Mouse (Mus musculus): Measurements from ENCODE around the gene Olfr1290. TPM values are rescaled to one million over a fixed set of nuclear protein-coding genes. Genes with fewer than 3 reads are reported as not detected.

Olfr1290 gene
- polyA plus RNA-seq (2015; fragmentation: Nextera tagmentation; extraction: Ambion mirVana) = not detected in 2 replicates

- ATAC-seq (ENCODE audit: low FRiP score, low TSS enrichment) = no peak
- no peaks in the 10 kb centered on the region for H3K27me3 ChIP-seq (ENCODE audit: insufficient read depth, low read length)
- 80% methylated on average over 5 of the region's 5 CpGs for WGBS
- no peaks in the 10 kb centered on the region for H3K9me3 ChIP-seq (ENCODE audit: low read length)
- H3K36me3 ChIP-seq (ENCODE audit: insufficient read depth, low read length) = no peaks in the 10 kb centered on the region
- H3K9ac ChIP-seq (replicated peaks; ENCODE audit: low read length) = no peak within 1 kb of the TSS
- H3K4me2 ChIP-seq (replicated peaks; ENCODE audit: low read depth, low read length) = no peak within 1 kb of the TSS
- H3K4me3 ChIP-seq (ENCODE audit: low read length) = no peak within 1 kb of the TSS
- H3K4me1 ChIP-seq (ENCODE audit: insufficient read depth, low read length) = no peaks in the 10 kb centered on the region
- no peak within 1 kb of the TSS for H3K27ac ChIP-seq (ENCODE audit: low read length)
Observed at GRCm38 (mm10) chr2:111493729-111494128, at the start of gene Olfr1290. TSS of gene Olfr1290 (minus strand) at chr2:111493829.

- no peak within 1 kb of the TSS for H3K4me3 ChIP-seq (ENCODE audit: low read length)
- no peaks in the 10 kb centered on the region for H3K4me1 ChIP-seq (ENCODE audit: insufficient read depth, low read length)
- no peaks in the 10 kb centered on the region for H3K36me3 ChIP-seq (ENCODE audit: insufficient read depth, low read length)
- no peaks in the 10 kb centered on the region for H3K9me3 ChIP-seq (ENCODE audit: low read length)
- ATAC-seq (ENCODE audit: low FRiP score, low TSS enrichment) = no peak
- H3K27me3 ChIP-seq (ENCODE audit: insufficient read depth, low read length) = no peaks in the 10 kb centered on the region
- H3K9ac ChIP-seq (replicated peaks; ENCODE audit: low read length) = no peak within 1 kb of the TSS
- 56% methylated on average over 1 of the region's 1 CpGs for WGBS
- H3K27ac ChIP-seq (ENCODE audit: low read length) = no peak within 1 kb of the TSS
- H3K4me2 ChIP-seq (replicated peaks; ENCODE audit: low read depth, low read length) = no peak within 1 kb of the TSS
Observed at GRCm38 (mm10) chr2:111540191-111540590, 46.6 kb upstream of the Olfr1290 start, which contains the start of gene Olfr1294. TSS of gene Olfr1294 (minus strand) at chr2:111540291.

GRCm38 (mm10) chr2:111524903-111525302 lies 31.3 kb upstream of the Olfr1290 start, which contains the start of gene Olfr1293-ps:
TSS of gene Olfr1293-ps (plus strand) at chr2:111525203.
- H3K4me3 ChIP-seq (ENCODE audit: low read length) = no peak within 1 kb of the TSS
- H3K36me3 ChIP-seq (ENCODE audit: insufficient read depth, low read length) = no peaks in the 10 kb centered on the region
- no peak within 1 kb of the TSS for H3K9ac ChIP-seq (replicated peaks; ENCODE audit: low read length)
- H3K4me2 ChIP-seq (replicated peaks; ENCODE audit: low read depth, low read length) = no peak within 1 kb of the TSS
- H3K9me3 ChIP-seq (ENCODE audit: low read length) = peaks cover 3% of the 10 kb centered on the region; the same call in 1 of the 2 replicates
- H3K27me3 ChIP-seq (ENCODE audit: insufficient read depth, low read length) = no peaks in the 10 kb centered on the region
- no peak within 1 kb of the TSS for H3K27ac ChIP-seq (ENCODE audit: low read length)
- WGBS = 80% methylated on average over 1 of the region's 1 CpGs
- no peak for ATAC-seq (ENCODE audit: low FRiP score, low TSS enrichment)
- no peaks in the 10 kb centered on the region for H3K4me1 ChIP-seq (ENCODE audit: insufficient read depth, low read length)

- H3K4me2 ChIP-seq (replicated peaks; ENCODE audit: low read depth, low read length) = no peak overlapping the region
- H3K4me3 ChIP-seq (ENCODE audit: low read length) = no peak overlapping the region
- no peak for ATAC-seq (ENCODE audit: low FRiP score, low TSS enrichment)
- WGBS = 90% methylated on average over 10 of the region's 10 CpGs
- no peak overlapping the region for H3K27ac ChIP-seq (ENCODE audit: low read length)
- H3K9ac ChIP-seq (replicated peaks; ENCODE audit: low read length) = no peak overlapping the region
- H3K36me3 ChIP-seq (ENCODE audit: insufficient read depth, low read length) = no peaks in the 10 kb centered on the region
- no peaks in the 10 kb centered on the region for H3K27me3 ChIP-seq (ENCODE audit: insufficient read depth, low read length)
- H3K9me3 ChIP-seq (ENCODE audit: low read length) = peaks cover 8% of the 10 kb centered on the region
- no peaks in the 10 kb centered on the region for H3K4me1 ChIP-seq (ENCODE audit: insufficient read depth, low read length)
Observed at GRCm38 (mm10) chr2:111517451-111517850, 23.8 kb upstream of the Olfr1290 start.

- Histone ChIP-seq H3K9ac (replicated peaks; ENCODE audit: low read length) (no peak within 1 kb of the TSS), H3K9me3 (ENCODE audit: low read length) (no peaks in the 10 kb centered on the region), H3K4me2 (replicated peaks; ENCODE audit: low read depth, low read length) (no peak within 1 kb of the TSS), H3K4me3 (ENCODE audit: low read length) (no peak within 1 kb of the TSS), H3K27ac (ENCODE audit: low read length) (no peak within 1 kb of the TSS), H3K27me3 (ENCODE audit: insufficient read depth, low read length) (no peaks in the 10 kb centered on the region), H3K4me1 (ENCODE audit: insufficient read depth, low read length) (no peaks in the 10 kb centered on the region), H3K36me3 (ENCODE audit: insufficient read depth, low read length) (no peaks in the 10 kb centered on the region)
- no peak for ATAC-seq (ENCODE audit: low FRiP score, low TSS enrichment)
- WGBS = 88% methylated on average over 3 of the region's 3 CpGs
Observed at GRCm38 (mm10) chr2:111496880-111497279, 3.3 kb upstream of the Olfr1290 start, which contains the start of gene Olfr1291-ps1. TSS of gene Olfr1291-ps1 (plus strand) at chr2:111497180.

GRCm38 (mm10) chr2:111480519-111480918 lies 13.1 kb downstream of the Olfr1290 start, which contains the start of gene Olfr1289:
TSS of gene Olfr1289 (plus strand) at chr2:111480819.
- no peaks in the 10 kb centered on the region for H3K36me3 ChIP-seq (ENCODE audit: insufficient read depth, low read length)
- H3K9ac ChIP-seq (replicated peaks; ENCODE audit: low read length) = no peak within 1 kb of the TSS
- no peak within 1 kb of the TSS for H3K4me2 ChIP-seq (replicated peaks; ENCODE audit: low read depth, low read length)
- no peaks in the 10 kb centered on the region for H3K9me3 ChIP-seq (ENCODE audit: low read length)
- H3K4me3 ChIP-seq (ENCODE audit: low read length) = no peak within 1 kb of the TSS
- H3K27me3 ChIP-seq (ENCODE audit: insufficient read depth, low read length) = no peaks in the 10 kb centered on the region
- no peak for ATAC-seq (ENCODE audit: low FRiP score, low TSS enrichment)
- no peak within 1 kb of the TSS for H3K27ac ChIP-seq (ENCODE audit: low read length)
- no peaks in the 10 kb centered on the region for H3K4me1 ChIP-seq (ENCODE audit: insufficient read depth, low read length)
- WGBS = 73% methylated on average over 1 of the region's 1 CpGs

- Histone ChIP-seq H3K27me3 (ENCODE audit: insufficient read depth, low read length) (no peaks in the 10 kb centered on the region), H3K27ac (ENCODE audit: low read length) (no peak within 1 kb of the TSS), H3K4me3 (ENCODE audit: low read length) (no peak within 1 kb of the TSS), H3K4me1 (ENCODE audit: insufficient read depth, low read length) (no peaks in the 10 kb centered on the region), H3K9ac (replicated peaks; ENCODE audit: low read length) (no peak within 1 kb of the TSS), H3K36me3 (ENCODE audit: insufficient read depth, low read length) (no peaks in the 10 kb centered on the region), H3K4me2 (replicated peaks; ENCODE audit: low read depth, low read length) (no peak within 1 kb of the TSS), H3K9me3 (ENCODE audit: low read length) (no peaks in the 10 kb centered on the region)
- no peak for ATAC-seq (ENCODE audit: low FRiP score, low TSS enrichment)
- 88% methylated on average over 1 of the region's 1 CpGs for WGBS
Observed at GRCm38 (mm10) chr2:111473801-111474200, 19.8 kb downstream of the Olfr1290 start, which contains the start of gene Olfr1288. TSS of gene Olfr1288 (plus strand) at chr2:111474101.

- H3K27ac ChIP-seq (ENCODE audit: low read length) = no peak within 1 kb of the TSS
- 73% methylated on average over 1 of the region's 1 CpGs for WGBS
- no peaks in the 10 kb centered on the region for H3K36me3 ChIP-seq (ENCODE audit: insufficient read depth, low read length)
- no peak within 1 kb of the TSS for H3K9ac ChIP-seq (replicated peaks; ENCODE audit: low read length)
- no peak within 1 kb of the TSS for H3K4me2 ChIP-seq (replicated peaks; ENCODE audit: low read depth, low read length)
- H3K27me3 ChIP-seq (ENCODE audit: insufficient read depth, low read length) = no peaks in the 10 kb centered on the region
- H3K4me3 ChIP-seq (ENCODE audit: low read length) = no peak within 1 kb of the TSS
- no peaks in the 10 kb centered on the region for H3K4me1 ChIP-seq (ENCODE audit: insufficient read depth, low read length)
- no peaks in the 10 kb centered on the region for H3K9me3 ChIP-seq (ENCODE audit: low read length)
- ATAC-seq (ENCODE audit: low FRiP score, low TSS enrichment) = no peak
Observed at GRCm38 (mm10) chr2:111448842-111449241, 44.8 kb downstream of the Olfr1290 start, which contains the start of gene Olfr1287. TSS of gene Olfr1287 (plus strand) at chr2:111449142.

Other genes with a start within 250 kb of the Olfr1290 start
- not detected in 2 replicates for gene Olfr1276, start 239.3 kb downstream of the Olfr1290 start, polyA plus RNA-seq (2015; fragmentation: Nextera tagmentation; extraction: Ambion mirVana)
- not detected in 2 replicates for gene Olfr1277, start 219.7 kb downstream of the Olfr1290 start, polyA plus RNA-seq (2015; fragmentation: Nextera tagmentation; extraction: Ambion mirVana)
- not detected in 2 replicates for gene Olfr1278, start 203.7 kb downstream of the Olfr1290 start, polyA plus RNA-seq (2015; fragmentation: Nextera tagmentation; extraction: Ambion mirVana)
- not detected in 2 replicates for gene Olfr1279, start 193.2 kb downstream of the Olfr1290 start, polyA plus RNA-seq (2015; fragmentation: Nextera tagmentation; extraction: Ambion mirVana)
- not detected in 2 replicates for gene Olfr1280, start 179.8 kb downstream of the Olfr1290 start, polyA plus RNA-seq (2015; fragmentation: Nextera tagmentation; extraction: Ambion mirVana)
- not detected in 2 replicates for gene Olfr1281, start 167.3 kb downstream of the Olfr1290 start, polyA plus RNA-seq (2015; fragmentation: Nextera tagmentation; extraction: Ambion mirVana)
- gene Olfr1282, start 157.8 kb downstream of the Olfr1290 start, polyA plus RNA-seq (2015; fragmentation: Nextera tagmentation; extraction: Ambion mirVana) = not detected in 2 replicates
- not detected in 2 replicates for gene Olfr1283, start 127.0 kb downstream of the Olfr1290 start, polyA plus RNA-seq (2015; fragmentation: Nextera tagmentation; extraction: Ambion mirVana)
- not detected in 2 replicates for gene Olfr1284, start 118.3 kb downstream of the Olfr1290 start, polyA plus RNA-seq (2015; fragmentation: Nextera tagmentation; extraction: Ambion mirVana)
- not detected in 2 replicates for gene Olfr1286, start 70.7 kb downstream of the Olfr1290 start, polyA plus RNA-seq (2015; fragmentation: Nextera tagmentation; extraction: Ambion mirVana)
- gene Olfr1287, start 44.7 kb downstream of the Olfr1290 start, polyA plus RNA-seq (2015; fragmentation: Nextera tagmentation; extraction: Ambion mirVana) = not detected in 2 replicates
- gene Olfr1288, start 19.7 kb downstream of the Olfr1290 start, polyA plus RNA-seq (2015; fragmentation: Nextera tagmentation; extraction: Ambion mirVana) = not detected in 2 replicates
- gene Olfr1289, start 13.0 kb downstream of the Olfr1290 start, polyA plus RNA-seq (2015; fragmentation: Nextera tagmentation; extraction: Ambion mirVana) = not detected in 2 replicates
- gene Olfr1291-ps1, start 3.4 kb upstream of the Olfr1290 start, polyA plus RNA-seq (2015; fragmentation: Nextera tagmentation; extraction: Ambion mirVana) = not detected in 2 replicates
- gene Olfr1293-ps, start 31.4 kb upstream of the Olfr1290 start, polyA plus RNA-seq (2015; fragmentation: Nextera tagmentation; extraction: Ambion mirVana) = not detected in 2 replicates
- not detected in 2 replicates for gene Olfr1294, start 46.5 kb upstream of the Olfr1290 start, polyA plus RNA-seq (2015; fragmentation: Nextera tagmentation; extraction: Ambion mirVana)
- gene Olfr1295, start 75.9 kb upstream of the Olfr1290 start, polyA plus RNA-seq (2015; fragmentation: Nextera tagmentation; extraction: Ambion mirVana) = not detected in 2 replicates
- not detected in 2 replicates for gene Olfr1297, start 132.7 kb upstream of the Olfr1290 start, polyA plus RNA-seq (2015; fragmentation: Nextera tagmentation; extraction: Ambion mirVana)
- gene Olfr1298, start 155.4 kb upstream of the Olfr1290 start, polyA plus RNA-seq (2015; fragmentation: Nextera tagmentation; extraction: Ambion mirVana) = not detected in 2 replicates
- gene Olfr1299, start 167.6 kb upstream of the Olfr1290 start, polyA plus RNA-seq (2015; fragmentation: Nextera tagmentation; extraction: Ambion mirVana) = not detected in 2 replicates